ENCODE assay signal across 10 mouse cellular contexts in genomic region chr2:49869044-49869443, GRCm38 (mm10).
DNase-seq lines count a peak whose midpoint lies in the region; ATAC-seq lines count a peak whose summit lies in the region.
"Had no signal": no experiment of that assay in that cellular context is flagged by ENCODE, and none has a peak within 500 bp of the region (broad histone marks: within the 10 kb centered on the region; RNA-seq: fewer than 3 reads in every experiment).

No protein-coding gene starts in this region.

- H3K4me3 ChIP-seq in forebrain, embryonic 14.5 days (ENCODE audit: low read depth, low read length), result no peak overlapping the region

- ATAC-seq in forebrain, embryonic 14.5 days, result peak; percentile 71; the same call in 1 of the 2 replicates
- no peak for ATAC-seq in monocyte, adult 5-6 weeks (replicated peaks; ENCODE audit: insufficient number of reproducible peaks, low FRiP score, low TSS enrichment, poor library complexity, severe bottlenecking)

- no peaks in the 10 kb centered on the region for H3K27me3 ChIP-seq in forebrain, embryonic 14.5 days (replicated peaks; ENCODE audit: control insufficient read depth, insufficient read depth, low read length)

- H3K4me2 ChIP-seq in forebrain, embryonic 14.5 days (ENCODE audit: low read length), result no peak overlapping the region

- H3K36me3 ChIP-seq in forebrain, embryonic 14.5 days (ENCODE audit: control insufficient read depth, insufficient read depth, low read length), result no peaks in the 10 kb centered on the region

- DNase-seq in layer of hippocampus, adult 11-12 months (ENCODE audit: low spot score), result peak; percentile 33
- DNase-seq in layer of hippocampus, adult 9-10 months (ENCODE audit: low spot score), result no peak
- DNase-seq in forebrain, embryonic 14.5 days (ENCODE audit: low spot score), result peak; percentile 81
- DNase-seq in frontal cortex, postnatal 10 days (ENCODE audit: low spot score in 2 of 2), result peak; percentile 37 to 57
- peak; percentile 31 to 76 for DNase-seq in left cerebral cortex, postnatal 25 days (ENCODE audit: low spot score in 2 of 2)
- DNase-seq in testis, postnatal 10 days (ENCODE audit: low spot score), result no peak
- no peak for DNase-seq in gastrocnemius, postnatal 4 days (ENCODE audit: low spot score in 2 of 2)

- intact Hi-C loops in left cerebral cortex, postnatal 25 days (cut with DNase I), result no loop called here

- peaks cover 11% of the 10 kb centered on the region; the same call in 1 of the 2 replicates for H3K4me1 ChIP-seq in forebrain, embryonic 14.5 days (ENCODE audit: control insufficient read depth, insufficient read depth, low read length)

- 14% methylated on average over 7 of the region's 7 CpGs for WGBS in forebrain, embryonic 14.5 days

- no peak overlapping the region for H3K9ac ChIP-seq in forebrain, embryonic 14.5 days (ENCODE audit: low read length)
- H3K9ac ChIP-seq: liver, embryonic 14.5 days had no signal

- H3K9me3 ChIP-seq in forebrain, embryonic 14.5 days (replicated peaks; ENCODE audit: control insufficient read depth, low read length), result no peaks in the 10 kb centered on the region

- peak overlapping the region; percentile 0; the same call in 1 of the 2 replicates for H3K27ac ChIP-seq in forebrain, embryonic 14.5 days (ENCODE audit: low read depth, low read length)
- H3K27ac ChIP-seq: liver, embryonic 14.5 days; macrophage had no signal

Comparison
In these comparisons a context has a peak if more than half of its experiments do, and no peak if none do; other contexts are left out.
1. DNase-seq: peak in layer of hippocampus, adult 11-12 months (single experiment), forebrain, embryonic 14.5 days (single experiment), frontal cortex, postnatal 10 days (2 of 2) and left cerebral cortex, postnatal 25 days (2 of 2); none in layer of hippocampus, adult 9-10 months (single experiment), testis, postnatal 10 days (single experiment) and gastrocnemius, postnatal 4 days (0 of 2).